Mouse (Mus musculus) cerebellum, adult 2 months (tissue): Measurements from ENCODE around the gene Gm20708. TPM values are rescaled to one million over a fixed set of nuclear protein-coding genes. Genes with fewer than 3 reads are reported as not detected.

Experiments
- DNase-seq, 2 experiments: peaks; one replicate each; pipeline ENCODE4 v3.0.0; 2021
- H3K27ac ChIP-seq: fragments of 200-500 bp; 2 replicates; pipeline ENCODE4 v1.5.1; 2012; ENCODE audit warnings: low read length, control low read depth, inconsistent platforms; ENCODE audit not compliant: insufficient read depth
- H3K27me3 ChIP-seq: fragments of 200-500 bp; 2 replicates; pipeline ENCODE4 v1.6.1; 2012; ENCODE audit warnings: inconsistent platforms, mild to moderate bottlenecking, low read length, moderate library complexity; ENCODE audit not compliant: control insufficient read depth, insufficient read depth
- H3K4me1 ChIP-seq: fragments of 200-500 bp; 2 replicates; pipeline ENCODE4 v1.6.1; 2011; ENCODE audit warnings: low read length; ENCODE audit not compliant: control insufficient read depth, insufficient read depth
- H3K4me3 ChIP-seq: fragments of 200-500 bp; replicated peaks from 2 replicates; pipeline ENCODE3; 2011; ENCODE audit warnings: mild to moderate bottlenecking, low read depth, low read length, control low read depth; ENCODE audit not compliant: insufficient read depth
- CTCF ChIP-seq: fragments of 200-500 bp; IDR thresholded peaks from 2 replicates; pipeline ENCODE4 v1.5.1; 2011; ENCODE audit warnings: low read depth, mild to moderate bottlenecking, control low read depth, low read length, moderate library complexity, borderline replicate concordance; ENCODE audit not compliant: insufficient read depth
- POLR2A ChIP-seq: fragments of 200-500 bp; IDR thresholded peaks from 2 replicates; pipeline ENCODE4 v1.6.1; 2011; ENCODE audit warnings: low read length, control low read depth, borderline replicate concordance; ENCODE audit not compliant: insufficient read depth
- WGBS: fragments of 180-500 bp; shearing (Covaris S2); methylation state at CpG from one replicate; pipeline ENCODE4 v1.1.7; 2018; 5-methylcytosine and 5-hydroxymethylcytosine counted together
- polyA plus RNA-seq: library from polyadenylated mRNA; depleted of rRNA; stranded (reverse); fragments of >200 nt; gene quantifications from 2 replicates; pipeline ENCODE4 v1.2.3, GENCODE M21; 2012

Gene Gm20708
- polyA plus RNA-seq, 1 experiment = 0.93 TPM

DNA sequence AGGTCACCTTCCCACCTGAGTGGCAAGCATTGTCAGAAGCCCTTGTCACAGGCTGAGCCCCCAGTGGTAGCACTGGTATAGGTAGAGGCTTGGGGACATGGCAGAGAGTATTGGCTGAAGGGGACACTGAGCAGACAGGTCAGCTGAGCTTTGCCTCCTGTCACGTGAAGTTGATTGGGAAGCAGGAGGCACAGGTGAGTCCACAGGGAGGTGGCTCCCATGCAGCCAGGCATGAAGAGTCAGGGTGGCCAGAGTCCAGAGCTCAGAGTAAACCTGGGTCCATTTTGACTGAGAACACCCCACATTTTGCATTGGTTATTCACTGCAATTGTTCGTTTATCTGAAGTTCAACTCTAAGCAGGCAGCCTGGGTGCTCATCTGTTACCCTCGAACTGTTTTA is 43.4 kb downstream of the Gm20708 start:
- Histone ChIP-seq H3K4me1 (no peaks in the 10 kb centered on the region), H3K27me3 (no peaks in the 10 kb centered on the region), H3K4me3 (no peak overlapping the region), H3K27ac (no peak overlapping the region)
- TF ChIP-seq CTCF = no peak
- TF ChIP-seq POLR2A = no peak
- 82% methylated on average over 3 of the region's 3 CpGs for WGBS
- DNase-seq = no peak

DNA sequence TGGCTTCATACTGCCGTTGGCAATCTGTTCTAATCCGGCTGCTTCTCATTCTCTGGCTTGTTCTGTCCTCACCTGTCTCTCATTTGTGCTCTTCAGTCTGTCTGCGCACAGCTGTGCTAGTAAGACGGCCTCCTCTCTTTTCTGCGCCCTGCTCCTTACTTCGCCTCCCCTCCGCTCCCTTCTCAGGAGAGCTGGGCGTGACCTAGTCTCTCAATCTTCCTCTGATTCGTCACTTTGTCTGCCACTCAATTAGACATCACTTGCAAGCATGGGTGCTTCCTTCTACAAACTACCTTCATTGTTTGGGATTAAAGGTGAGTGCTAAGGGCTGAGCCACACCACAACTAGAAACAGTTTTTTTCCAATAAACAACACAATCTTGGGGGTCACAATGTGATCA is 44.8 kb downstream of the Gm20708 start:
- 87% methylated on average over 9 of the region's 9 CpGs for WGBS

DNA sequence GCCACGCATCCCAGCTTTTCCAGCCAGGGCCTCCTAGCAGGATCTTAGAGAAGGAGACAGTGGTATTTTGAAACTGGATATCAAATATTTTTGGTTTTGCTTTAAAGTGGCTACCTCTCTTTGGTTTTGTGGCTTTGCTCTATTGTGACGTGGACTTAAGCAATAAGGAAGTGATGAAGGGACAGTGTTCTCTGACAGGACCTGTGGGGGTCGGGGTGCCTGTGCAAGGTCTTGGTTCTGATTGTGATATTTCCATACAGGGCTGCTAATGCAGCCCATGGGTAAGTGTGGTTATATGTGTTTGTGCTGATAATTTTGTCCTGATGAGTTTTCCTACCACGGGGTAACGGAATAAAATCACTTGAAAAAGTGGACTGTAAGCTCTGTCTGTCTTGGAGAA is 45.9 kb downstream of the Gm20708 start:
- Histone ChIP-seq H3K27me3 (no peaks in the 10 kb centered on the region), H3K27ac (no peak overlapping the region), H3K4me3 (no peak overlapping the region), H3K4me1 (no peaks in the 10 kb centered on the region)
- no peak for DNase-seq
- no peak for TF ChIP-seq CTCF
- no peak for TF ChIP-seq POLR2A
- WGBS = 95% methylated on average over 5 of the region's 5 CpGs

More for the DNA sequence above, 44.8 kb downstream of the Gm20708 start:
- H3K4me1 ChIP-seq = no peaks in the 10 kb centered on the region
- H3K27me3 ChIP-seq = no peaks in the 10 kb centered on the region
- TF ChIP-seq POLR2A = no peak
- TF ChIP-seq CTCF = no peak
- no peak overlapping the region for H3K4me3 ChIP-seq
- DNase-seq = no peak
- no peak overlapping the region for H3K27ac ChIP-seq

DNA sequence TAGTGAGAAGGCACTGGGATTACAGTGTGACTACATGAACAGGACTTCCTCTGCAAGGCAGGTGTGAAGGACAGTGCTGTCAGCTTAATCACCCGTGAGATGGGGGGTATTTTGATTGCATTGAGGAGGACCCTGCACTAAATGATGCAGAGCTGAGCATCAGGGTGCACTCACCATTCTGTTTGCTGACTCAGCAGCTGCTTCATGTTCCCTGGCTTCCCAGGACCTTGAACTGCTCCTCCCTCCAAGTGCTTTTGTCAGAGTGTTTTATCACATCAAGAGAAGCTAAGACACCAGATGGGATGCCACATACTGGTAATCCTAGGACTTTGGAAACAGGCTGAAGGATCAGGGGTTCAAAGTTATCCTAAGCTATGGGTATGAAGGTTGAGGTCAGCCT is 46.5 kb downstream of the Gm20708 start:
- H3K4me3 ChIP-seq = no peak overlapping the region
- H3K27me3 ChIP-seq = no peaks in the 10 kb centered on the region
- no peak for TF ChIP-seq POLR2A
- no peak for TF ChIP-seq CTCF
- DNase-seq = no peak
- 89% methylated on average over 1 of the region's 1 CpGs for WGBS
- no peak overlapping the region for H3K27ac ChIP-seq
- H3K4me1 ChIP-seq = no peaks in the 10 kb centered on the region

DNA sequence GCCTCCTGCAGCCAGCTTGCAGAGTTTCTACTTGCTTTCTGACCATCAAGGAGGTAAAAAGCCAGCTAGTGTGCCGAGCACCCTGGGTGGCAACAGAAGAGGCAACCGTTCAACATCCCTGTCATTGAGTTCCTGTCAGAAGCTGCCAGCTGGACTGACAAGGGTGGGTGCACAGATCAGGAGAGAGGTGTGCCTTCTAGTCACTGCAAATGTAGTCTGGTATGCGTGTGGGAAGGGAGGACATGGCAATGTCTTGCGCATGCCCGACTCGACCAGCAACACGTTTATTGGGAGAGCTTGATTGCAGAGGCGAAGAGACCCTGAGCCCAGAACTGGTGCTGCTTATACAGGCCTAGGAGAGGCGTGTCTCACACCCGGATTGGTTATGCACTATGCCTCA is 48.0 kb downstream of the Gm20708 start:
- TF ChIP-seq POLR2A = no peak
- TF ChIP-seq CTCF = no peak
- no peak overlapping the region for H3K27ac ChIP-seq
- H3K27me3 ChIP-seq = no peaks in the 10 kb centered on the region
- DNase-seq = no peak
- no peaks in the 10 kb centered on the region for H3K4me1 ChIP-seq
- H3K4me3 ChIP-seq = no peak overlapping the region
- 92% methylated on average over 10 of the region's 10 CpGs for WGBS

DNA sequence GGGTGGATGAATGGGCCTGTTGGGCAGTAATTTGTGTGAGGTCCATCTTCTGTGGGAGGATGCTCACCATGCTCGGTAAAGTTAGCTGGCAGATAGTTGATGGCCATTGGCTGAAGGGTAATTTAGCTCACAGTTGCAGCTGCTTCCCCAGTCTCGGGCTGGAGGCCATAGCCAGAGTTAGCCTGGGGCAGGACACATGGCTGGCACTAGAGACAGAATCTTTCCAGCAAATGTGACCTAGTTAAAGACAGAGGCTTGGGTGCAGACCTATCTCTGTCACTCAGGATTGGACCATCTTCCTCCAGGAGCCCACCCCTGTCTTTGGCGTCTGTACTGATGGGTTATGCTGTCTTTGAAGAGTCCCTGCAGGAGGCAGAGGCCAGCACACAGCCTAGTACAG is 48.9 kb downstream of the Gm20708 start:
- H3K4me1 ChIP-seq = no peaks in the 10 kb centered on the region
- H3K4me3 ChIP-seq = no peak overlapping the region
- H3K27ac ChIP-seq = no peak overlapping the region
- H3K27me3 ChIP-seq = no peaks in the 10 kb centered on the region
- no peak for DNase-seq
- 26% methylated on average over 3 of the region's 3 CpGs for WGBS
- TF ChIP-seq POLR2A (no peak), CTCF (no peak)

DNA sequence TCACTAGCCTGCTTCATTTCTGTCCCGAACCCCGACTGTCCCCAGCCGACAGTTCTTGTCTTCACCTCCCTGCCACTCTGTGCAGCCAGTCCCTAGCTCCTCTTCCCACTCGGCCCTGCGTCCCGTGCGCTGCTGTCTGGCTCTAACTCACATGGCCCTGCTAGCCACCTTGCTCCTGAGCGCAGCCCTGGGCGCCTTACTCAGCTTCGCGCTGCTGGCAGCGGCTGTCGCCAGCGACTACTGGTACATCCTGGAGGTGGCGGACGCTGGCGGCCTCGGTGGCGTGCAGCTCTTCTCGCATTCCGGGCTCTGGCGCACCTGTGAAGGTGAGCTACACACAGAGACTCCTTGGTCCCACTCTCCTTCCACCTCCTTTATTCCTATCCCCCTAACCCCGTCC is 51.1 kb downstream of the Gm20708 start, which contains the start of gene Tmem235:
Tmem235 (plus strand) TSS at position 152 of the 400 bp plus-strand sequence.
- 7% methylated on average over 23 of the region's 23 CpGs for whole genome bisulfite sequencing
- Histone ChIP-seq H3K27me3 (no peaks in the 10 kb centered on the region), H3K4me1 (no peaks in the 10 kb centered on the region), H3K27ac (no peak within 1 kb of the TSS), H3K4me3 (no peak within 1 kb of the TSS)
- no peak for DNase-seq
- TF ChIP-seq CTCF = no peak
- TF ChIP-seq POLR2A = no peak

DNA sequence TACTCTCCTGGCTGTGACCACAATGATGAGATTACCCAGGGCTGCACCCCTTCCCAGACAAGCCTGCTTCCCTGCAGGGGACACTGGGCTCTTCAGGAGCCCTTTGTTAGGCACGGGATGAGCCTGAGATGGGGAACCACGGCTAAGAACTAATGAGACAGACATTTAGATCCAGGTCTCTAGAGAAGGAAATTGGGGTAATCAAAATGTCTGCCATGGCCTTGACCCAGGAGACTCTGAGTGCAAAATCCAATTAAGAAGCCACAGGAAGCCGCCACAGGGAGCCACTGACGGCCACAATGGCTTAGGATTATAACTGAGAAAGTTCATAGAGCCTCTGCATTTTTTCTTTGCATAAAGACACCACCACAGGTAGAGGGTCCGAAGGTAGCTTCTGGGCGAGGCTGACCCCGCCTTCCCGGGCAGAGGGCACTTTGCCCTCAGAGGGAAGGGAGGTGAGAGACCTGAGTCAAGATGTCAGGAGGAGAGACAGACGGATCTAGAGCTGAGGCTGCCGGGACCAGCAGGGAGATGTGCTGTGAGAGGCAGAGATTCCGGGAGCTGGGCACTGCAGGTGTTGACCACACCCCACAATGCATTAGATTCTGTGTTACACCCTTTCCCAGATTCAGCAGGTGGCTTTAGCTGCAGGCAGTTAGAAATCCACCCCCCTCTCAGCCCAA is 53.8 kb downstream of the Gm20708 start:
- Histone ChIP-seq H3K4me3 (no peak overlapping the region), H3K27ac (no peak overlapping the region), H3K27me3 (no peaks in the 10 kb centered on the region), H3K4me1 (no peaks in the 10 kb centered on the region)
- WGBS = 48% methylated on average over 11 of the region's 11 CpGs
- TF ChIP-seq CTCF (no peak), POLR2A (no peak)
- DNase-seq = no peak

DNA sequence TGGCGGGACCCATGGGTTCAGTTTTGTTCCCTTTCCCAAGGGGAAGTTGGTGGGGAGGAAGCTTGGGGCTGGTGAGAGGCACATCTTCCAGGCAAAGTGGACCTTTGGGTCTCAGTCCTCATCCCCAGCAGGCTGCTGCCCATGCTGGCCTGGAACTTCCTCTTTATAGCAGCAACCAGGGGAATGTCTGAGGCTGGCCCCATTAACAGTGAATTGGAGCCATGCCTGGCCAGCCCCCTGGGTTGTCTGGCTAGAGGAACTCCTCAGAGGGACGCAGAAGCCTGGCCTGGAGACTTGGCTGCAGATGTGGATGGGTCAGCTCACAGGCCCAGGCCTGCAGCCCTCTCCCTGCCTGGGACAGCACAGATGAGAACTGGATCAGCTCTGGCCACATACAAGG is 55.3 kb downstream of the Gm20708 start:
- TF ChIP-seq CTCF (no peak), POLR2A (no peak)
- WGBS = 51% methylated on average over 2 of the region's 2 CpGs
- H3K4me1 ChIP-seq = no peaks in the 10 kb centered on the region
- DNase-seq = no peak
- H3K27me3 ChIP-seq = no peaks in the 10 kb centered on the region
- no peak overlapping the region for H3K27ac ChIP-seq
- H3K4me3 ChIP-seq = no peak overlapping the region
